Mouse (Mus musculus) midbrain, embryonic 11.5 days (tissue): ENCODE measurements around the gene Samd14. TPM values are rescaled to one million over a fixed set of nuclear protein-coding genes. Genes with fewer than 3 reads are reported as not detected.
"Not testable (repeated sequence)": the region's sequence is repeated elsewhere in the genome, so short reads cannot be mapped to it uniquely, and the experiment has no call there.

Experiments used
- ATAC-seq: fragments of 200-750 bp; cut with Nextera tagmentation; 2 replicates; pipeline ENCODE4 v1.8.0; 2017; ENCODE audit warnings: moderate TSS enrichment, moderate library complexity; ENCODE audit not compliant: low FRiP score
- DNase-seq: peaks from one replicate; pipeline ENCODE4 v3.0.0; 2015; ENCODE audit warnings: low spot score; ENCODE audit errors: missing footprints
- H3K27ac ChIP-seq: fragments of 300-500 bp; sonication (generic); 2 replicates; pipeline ENCODE4 v1.5.1; 2014; ENCODE audit warnings: low read depth, low read length
- H3K27me3 ChIP-seq: fragments of 300-500 bp; sonication (generic); 2 replicates; pipeline ENCODE4 v1.6.1; 2014; ENCODE audit warnings: mild to moderate bottlenecking, low read length, moderate library complexity, mixed read lengths; ENCODE audit not compliant: control insufficient read depth, insufficient read depth
- H3K36me3 ChIP-seq: fragments of 300-500 bp; sonication (generic); 2 replicates; pipeline ENCODE4 v1.6.1; 2014; ENCODE audit warnings: mild to moderate bottlenecking, low read length, moderate library complexity, mixed read lengths; ENCODE audit not compliant: control insufficient read depth, insufficient read depth
- H3K4me1 ChIP-seq: fragments of 300-500 bp; sonication (generic); 2 replicates; pipeline ENCODE4 v1.6.1; 2014; ENCODE audit warnings: low read length; ENCODE audit not compliant: control insufficient read depth, insufficient read depth
- H3K4me2 ChIP-seq: fragments of 300-500 bp; sonication (generic); 2 replicates; pipeline ENCODE4 v1.6.1; 2014; ENCODE audit warnings: mild to moderate bottlenecking, moderate library complexity
- H3K4me3 ChIP-seq: fragments of 300-500 bp; sonication (generic); 2 replicates; pipeline ENCODE4 v1.5.1; 2014; ENCODE audit warnings: low read depth, low read length
- H3K9ac ChIP-seq: fragments of 300-500 bp; sonication (generic); 2 replicates; pipeline ENCODE4 v1.6.1; 2014; ENCODE audit warnings: low read length
- H3K9me3 ChIP-seq: fragments of 300-500 bp; sonication (generic); 2 replicates; pipeline ENCODE4 v1.6.1; 2016; ENCODE audit warnings: low read length; ENCODE audit not compliant: control insufficient read depth
- WGBS: fragments of 180-500 bp; shearing (Covaris S2); extraction: QIAGEN DNeasy Blood & Tissue Kit; methylation state at CpG from one replicate; pipeline ENCODE4 v1.1.7; 2014; 5-methylcytosine and 5-hydroxymethylcytosine counted together
- polyA plus RNA-seq: library from polyadenylated mRNA; unstranded; fragments of >200 nt; fragmentation: Nextera tagmentation; extraction: Ambion mirVana; gene quantifications from 2 replicates; pipeline ENCODE4 v1.2.1, GENCODE M21; 2014

Gene Samd14
- polyA plus RNA-seq: 47.3 and 47.8 TPM in 2 replicates

GRCm38 (mm10) chr11:95009629-95010014 is at the start of gene Samd14:
TSS of gene Samd14 (plus strand) at chr11:95009879.
- H3K4me1 ChIP-seq: peaks cover 40% of the 10 kb centered on the region
- peak within 1 kb of the TSS; percentile 80 for H3K4me2 ChIP-seq
- ATAC-seq (peak; percentile 66), DNase-seq (peak; percentile 96)
- peaks cover 8% of the 10 kb centered on the region for H3K36me3 ChIP-seq
- no peaks in the 10 kb centered on the region for H3K27me3 ChIP-seq
- WGBS: under 1% methylated on average over 32 of the region's 32 CpGs
- peak within 1 kb of the TSS; percentile 98 for H3K9ac ChIP-seq
- peak within 1 kb of the TSS; percentile 79 for H3K4me3 ChIP-seq
- H3K27ac ChIP-seq: peak within 1 kb of the TSS; percentile 94
- no peaks in the 10 kb centered on the region for H3K9me3 ChIP-seq

- H3K27ac ChIP-seq: no peak overlapping the region
These were observed 47.1 kb upstream of the Samd14 start for GRCm38 (mm10) chr11:94962534-94963101.

GRCm38 (mm10) chr11:94967419-94967818 is 42.3 kb upstream of the Samd14 start, which contains the start of gene Hils1:
TSS of gene Hils1 (plus strand) at chr11:94967593.
- no peaks in the 10 kb centered on the region for H3K9me3 ChIP-seq
- no peak within 1 kb of the TSS for H3K9ac ChIP-seq
- H3K4me3 ChIP-seq: no peak within 1 kb of the TSS
- DNase-seq (peak; percentile 77), ATAC-seq (no peak)
- WGBS: 58% methylated on average over 4 of the region's 4 CpGs
- no peak within 1 kb of the TSS for H3K4me2 ChIP-seq
- H3K27me3 ChIP-seq: no peaks in the 10 kb centered on the region
- no peaks in the 10 kb centered on the region for H3K36me3 ChIP-seq
- H3K27ac ChIP-seq: no peak within 1 kb of the TSS
- no peaks in the 10 kb centered on the region for H3K4me1 ChIP-seq

More at GRCm38 (mm10) chr11:94962534-94963101, 47.1 kb upstream of the Samd14 start:
- H3K4me1 ChIP-seq: no peaks in the 10 kb centered on the region
- no peaks in the 10 kb centered on the region for H3K36me3 ChIP-seq
- 78% methylated on average over 5 of the region's 5 CpGs for WGBS
- DNase-seq (no peak), ATAC-seq (no peak)
- no peak overlapping the region for H3K4me2 ChIP-seq
- H3K9ac ChIP-seq: no peak overlapping the region
- H3K9me3 ChIP-seq: no peaks in the 10 kb centered on the region
- H3K4me3 ChIP-seq: no peak overlapping the region
- H3K27me3 ChIP-seq: no peaks in the 10 kb centered on the region

- Histone ChIP-seq H3K36me3 (no peaks in the 10 kb centered on the region), H3K4me2 (no peak overlapping the region), H3K4me1 (no peaks in the 10 kb centered on the region), H3K27ac (no peak overlapping the region), H3K9ac (no peak overlapping the region), H3K27me3 (no peaks in the 10 kb centered on the region), H3K9me3 (no peaks in the 10 kb centered on the region), H3K4me3 (no peak overlapping the region)
- DNase-seq (no peak), ATAC-seq (no peak)
- 81% methylated on average over 7 of the region's 7 CpGs for WGBS
These were observed 41.5 kb upstream of the Samd14 start for GRCm38 (mm10) chr11:94968187-94968586.

GRCm38 (mm10) chr11:94969709-94970108 is 40.0 kb upstream of the Samd14 start:
- H3K27ac ChIP-seq: not testable (repeated sequence)
- 93% methylated on average over 4 of the region's 4 CpGs for WGBS

GRCm38 (mm10) chr11:94970210-94970943 is 39.3 kb upstream of the Samd14 start:
- H3K9me3 ChIP-seq: no peaks in the 10 kb centered on the region
- H3K36me3 ChIP-seq: no peaks in the 10 kb centered on the region
- H3K27me3 ChIP-seq: no peaks in the 10 kb centered on the region
- H3K27ac ChIP-seq: no peak overlapping the region
- DNase-seq (peak; percentile 95), ATAC-seq (no peak)
- no peak overlapping the region for H3K4me2 ChIP-seq
- H3K4me1 ChIP-seq: no peaks in the 10 kb centered on the region
- 61% methylated on average over 15 of the region's 15 CpGs for WGBS
- H3K9ac ChIP-seq: no peak overlapping the region
- H3K4me3 ChIP-seq: no peak overlapping the region

More at GRCm38 (mm10) chr11:94969709-94970108, 40.0 kb upstream of the Samd14 start:
- not testable (repeated sequence) for H3K4me3 ChIP-seq, H3K9ac ChIP-seq, H3K4me1 ChIP-seq, DNase-seq, H3K4me2 ChIP-seq, ATAC-seq, H3K36me3 ChIP-seq, H3K9me3 ChIP-seq, H3K27me3 ChIP-seq

- Histone ChIP-seq H3K4me2 (no peak overlapping the region), H3K4me1 (no peaks in the 10 kb centered on the region), H3K4me3 (no peak overlapping the region), H3K9ac (no peak overlapping the region), H3K27me3 (no peaks in the 10 kb centered on the region), H3K36me3 (no peaks in the 10 kb centered on the region), H3K9me3 (no peaks in the 10 kb centered on the region), H3K27ac (no peak overlapping the region)
- no peak for DNase-seq
- ATAC-seq: no peak
- WGBS: 63% methylated on average over 16 of the region's 16 CpGs
These were observed 37.6 kb upstream of the Samd14 start for GRCm38 (mm10) chr11:94971895-94972615.

- Histone ChIP-seq H3K4me2 (no peak overlapping the region), H3K9me3 (no peaks in the 10 kb centered on the region), H3K27me3 (no peaks in the 10 kb centered on the region), H3K4me1 (no peaks in the 10 kb centered on the region), H3K36me3 (no peaks in the 10 kb centered on the region), H3K27ac (no peak overlapping the region), H3K4me3 (no peak overlapping the region), H3K9ac (no peak overlapping the region)
- no peak for DNase-seq
- 78% methylated on average over 5 of the region's 5 CpGs for WGBS
- ATAC-seq: no peak
These were observed 36.8 kb upstream of the Samd14 start for GRCm38 (mm10) chr11:94972887-94973286.

GRCm38 (mm10) chr11:94973313-94973712 is 36.4 kb upstream of the Samd14 start:
- H3K4me1 ChIP-seq: no peaks in the 10 kb centered on the region; the same call in 1 of the 2 replicates
- H3K27ac ChIP-seq: no peak overlapping the region
- no peak overlapping the region for H3K4me3 ChIP-seq
- no peak overlapping the region for H3K4me2 ChIP-seq
- H3K9ac ChIP-seq: no peak overlapping the region
- no peak for ATAC-seq
- no peaks in the 10 kb centered on the region for H3K27me3 ChIP-seq
- DNase-seq: no peak
- no peaks in the 10 kb centered on the region for H3K36me3 ChIP-seq
- 45% methylated on average over 4 of the region's 4 CpGs for WGBS
- H3K9me3 ChIP-seq: no peaks in the 10 kb centered on the region
